Mouse (Mus musculus): ENCODE data around the gene Gm826. TPM values are rescaled to one million over a fixed set of nuclear protein-coding genes. Genes with fewer than 3 reads are reported as not detected.

Gm826 gene
- polyA plus RNA-seq (2015; fragmentation: Illumina TruSeq; extraction: RNeasy Lipid Tissue Mini Kit (QIAGEN cat#74804); ENCODE audit: insufficient read depth, low replicate concordance) = 1.2 TPM

GRCm38 (mm10) chr2:160334111-160334661 is at the start of gene Gm826:
Gene Gm826 (minus strand): TSS chr2:160334162.

GRCm38 (mm10) chr2:160366980-160367338 is 33.0 kb upstream of the Gm826 start, which contains the start of gene Mafb:
Gene Mafb (minus strand): TSS chr2:160367065.

Other genes starting within 250 kb of the Gm826 start
- 27.7 TPM for gene Mafb, start 32.9 kb upstream of the Gm826 start, polyA plus RNA-seq (2015; fragmentation: Illumina TruSeq; extraction: RNeasy Lipid Tissue Mini Kit (QIAGEN cat#74804); ENCODE audit: insufficient read depth, low replicate concordance)

Data from spleen, adult 10 weeks (tissue).